Mouse (Mus musculus) lung, embryonic 16.5 days (tissue): ENCODE measurements around the gene Cacna1a. TPM values are rescaled to one million over a fixed set of nuclear protein-coding genes. Genes with fewer than 3 reads are reported as not detected.
A peak's percentile ranks its signal among the peaks of the same experiment; 100 is the strongest.

Source experiments
- ATAC-seq: fragments of 200-750 bp; cut with Nextera tagmentation; 2 replicates; pipeline ENCODE4 v1.8.0; 2017; ENCODE audit warnings: low read depth, mild to moderate bottlenecking, moderate library complexity
- H3K27ac ChIP-seq: fragments of 300-500 bp; sonication (generic); 2 replicates; pipeline ENCODE4 v1.5.1; 2014; ENCODE audit warnings: mild to moderate bottlenecking, control low read depth, low read length
- H3K27me3 ChIP-seq: fragments of 300-500 bp; sonication (generic); 2 replicates; pipeline ENCODE4 v1.6.1; 2014; ENCODE audit warnings: low read depth, low read length, mixed read lengths; ENCODE audit not compliant: control insufficient read depth, insufficient read depth
- H3K36me3 ChIP-seq: fragments of 300-500 bp; sonication (generic); 2 replicates; pipeline ENCODE4 v1.6.1; 2014; ENCODE audit warnings: low read length; ENCODE audit not compliant: control insufficient read depth, insufficient read depth
- H3K4me1 ChIP-seq: fragments of 300-500 bp; sonication (generic); replicated peaks from 2 replicates; pipeline ENCODE4 v1.6.1; 2014; ENCODE audit warnings: low read length, mixed read lengths; ENCODE audit not compliant: control insufficient read depth, insufficient read depth
- H3K4me2 ChIP-seq: fragments of 300-500 bp; sonication (generic); 2 replicates; pipeline ENCODE4 v1.6.1; 2014; ENCODE audit warnings: low read depth, low read length, control low read depth
- H3K4me3 ChIP-seq: fragments of 300-500 bp; sonication (generic); 2 replicates; pipeline ENCODE4 v1.5.1; 2014; ENCODE audit warnings: mild to moderate bottlenecking, low read length, control low read depth
- H3K9ac ChIP-seq: fragments of 300-500 bp; sonication (generic); 2 replicates; pipeline ENCODE4 v1.6.1; 2014; ENCODE audit warnings: low read length, control low read depth
- H3K9me3 ChIP-seq: fragments of 300-500 bp; sonication (generic); 2 replicates; pipeline ENCODE4 v1.6.1; 2016; ENCODE audit warnings: low read length; ENCODE audit not compliant: control insufficient read depth
- WGBS: fragments of 180-500 bp; shearing (Covaris S2); extraction: QIAGEN DNeasy Blood & Tissue Kit; methylation state at CpG from one replicate; pipeline ENCODE4 v1.1.7; 2014; 5-methylcytosine and 5-hydroxymethylcytosine counted together
- polyA plus RNA-seq: library from polyadenylated mRNA; unstranded; fragments of >200 nt; fragmentation: Nextera tagmentation; extraction: Ambion mirVana; gene quantifications from 2 replicates; pipeline ENCODE4 v1.2.1, GENCODE M21; 2015

Gene Cacna1a
- polyA plus RNA-seq, 1 experiment from 2014 or later = 1.9 TPM

DNA sequence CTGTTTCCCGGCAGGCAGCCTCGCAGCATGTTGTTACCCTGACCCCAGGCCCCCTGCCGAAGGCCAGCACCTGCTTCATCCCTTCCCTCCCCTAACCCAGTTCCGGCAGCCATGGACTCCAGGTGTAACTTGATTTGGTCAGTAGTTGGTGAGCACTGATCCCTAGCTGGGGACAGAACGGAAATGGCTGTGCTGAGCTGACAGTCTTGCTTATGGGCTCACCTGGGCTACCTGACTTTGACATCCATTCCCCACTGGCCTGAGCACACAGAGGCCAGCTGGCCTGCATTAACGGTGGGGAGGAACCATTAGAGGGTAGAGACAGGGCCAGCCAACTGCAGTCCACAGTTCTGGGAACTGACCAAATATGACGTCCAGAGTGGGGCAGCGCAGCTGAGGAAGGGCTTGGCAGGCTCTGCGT, 58.3 kb downstream of the Cacna1a start:
- H3K4me3 ChIP-seq = no peak overlapping the region
- no peak for ATAC-seq
- no peaks in the 10 kb centered on the region for H3K36me3 ChIP-seq
- no peaks in the 10 kb centered on the region for H3K4me1 ChIP-seq
- WGBS = 73% methylated on average over 9 of the region's 9 CpGs
- no peak overlapping the region for H3K9ac ChIP-seq
- no peak overlapping the region for H3K4me2 ChIP-seq
- no peak overlapping the region for H3K27ac ChIP-seq
- no peaks in the 10 kb centered on the region for H3K9me3 ChIP-seq
- no peaks in the 10 kb centered on the region for H3K27me3 ChIP-seq

DNA sequence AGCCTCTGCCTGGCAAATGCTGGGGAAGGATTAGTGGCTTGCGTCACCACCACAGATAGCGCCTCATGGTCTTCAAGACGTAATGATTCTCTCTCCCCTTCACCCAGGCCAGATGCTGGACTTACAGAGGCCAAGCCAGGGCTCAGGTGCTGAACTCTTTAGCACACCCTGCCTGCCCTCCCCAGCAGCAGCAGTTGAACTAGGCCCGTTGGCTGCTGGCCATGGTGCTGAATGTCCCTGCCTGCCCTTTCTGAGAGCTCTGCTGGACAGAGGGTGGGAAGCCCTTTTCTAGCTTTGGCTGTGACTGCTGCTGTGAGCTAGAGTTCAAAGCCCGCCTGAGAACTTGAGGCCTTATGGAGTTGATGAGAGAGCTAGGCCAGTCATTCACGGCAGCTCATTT, 66.3 kb downstream of the Cacna1a start:
- Histone ChIP-seq H3K27ac (no peak overlapping the region), H3K9ac (no peak overlapping the region), H3K36me3 (no peaks in the 10 kb centered on the region), H3K4me3 (no peak overlapping the region), H3K9me3 (no peaks in the 10 kb centered on the region), H3K4me1 (no peaks in the 10 kb centered on the region), H3K27me3 (no peaks in the 10 kb centered on the region), H3K4me2 (no peak overlapping the region)
- WGBS = 21% methylated on average over 6 of the region's 6 CpGs
- 0 out of 2 replicates have a peak, but pooled peaks have one; percentile 31 for ATAC-seq

DNA sequence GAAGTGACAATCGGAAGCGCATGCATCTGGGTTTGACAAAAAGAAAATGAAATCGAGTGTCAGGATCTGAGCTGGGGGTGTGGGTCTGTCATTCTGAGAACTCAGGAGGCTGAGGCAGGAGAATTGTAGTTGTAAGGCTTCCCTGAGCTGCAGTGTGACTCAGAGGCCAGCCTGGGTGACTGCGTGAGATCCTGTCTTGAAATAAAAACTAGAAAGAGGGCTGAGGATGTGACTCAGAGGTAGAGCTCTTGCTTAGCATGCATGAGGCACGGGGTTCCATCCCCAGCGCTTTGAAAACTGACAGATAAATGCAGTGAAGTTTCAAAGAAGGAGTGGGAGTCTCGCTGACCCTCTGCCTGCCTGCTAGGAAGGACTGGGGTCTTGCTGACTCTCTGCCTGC, 70.6 kb downstream of the Cacna1a start:
- WGBS = 66% methylated on average over 7 of the region's 7 CpGs
- no peak overlapping the region for H3K9ac ChIP-seq
- H3K27ac ChIP-seq = no peak overlapping the region
- no peaks in the 10 kb centered on the region for H3K4me1 ChIP-seq
- no peaks in the 10 kb centered on the region for H3K36me3 ChIP-seq
- H3K9me3 ChIP-seq = 0 out of 2 replicates have a peak, but pooled peaks cover 2% of the 10 kb centered on the region
- ATAC-seq = no peak
- no peak overlapping the region for H3K4me3 ChIP-seq
- H3K27me3 ChIP-seq = no peaks in the 10 kb centered on the region
- H3K4me2 ChIP-seq = no peak overlapping the region

DNA sequence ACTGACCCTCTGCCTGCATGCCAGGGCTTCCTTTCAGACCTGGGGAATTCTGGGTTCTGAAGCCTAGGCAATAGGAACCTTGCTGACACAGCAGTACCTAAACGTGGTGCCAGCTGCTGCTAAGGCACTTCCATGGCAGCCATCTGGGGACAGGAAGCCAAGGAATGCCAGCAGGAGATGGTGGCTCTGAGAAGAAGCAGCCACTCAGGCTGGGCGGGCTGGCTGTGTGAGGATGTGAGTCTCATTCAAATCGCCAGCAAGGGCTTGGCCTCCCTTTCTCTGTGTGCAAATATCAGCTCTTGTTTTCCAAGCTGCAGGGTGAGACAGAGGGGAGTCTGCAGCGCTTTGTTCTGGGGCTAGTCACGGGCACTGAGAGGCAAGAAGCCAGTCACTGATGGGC, 71.0 kb downstream of the Cacna1a start:
- Histone ChIP-seq H3K27me3 (no peaks in the 10 kb centered on the region), H3K4me2 (no peak overlapping the region), H3K4me1 (no peaks in the 10 kb centered on the region), H3K9ac (no peak overlapping the region), H3K36me3 (no peaks in the 10 kb centered on the region), H3K4me3 (no peak overlapping the region), H3K9me3 (0 out of 2 replicates have a peak, but pooled peaks cover 2% of the 10 kb centered on the region), H3K27ac (no peak overlapping the region)
- WGBS = 27% methylated on average over 5 of the region's 5 CpGs
- no peak for ATAC-seq

DNA sequence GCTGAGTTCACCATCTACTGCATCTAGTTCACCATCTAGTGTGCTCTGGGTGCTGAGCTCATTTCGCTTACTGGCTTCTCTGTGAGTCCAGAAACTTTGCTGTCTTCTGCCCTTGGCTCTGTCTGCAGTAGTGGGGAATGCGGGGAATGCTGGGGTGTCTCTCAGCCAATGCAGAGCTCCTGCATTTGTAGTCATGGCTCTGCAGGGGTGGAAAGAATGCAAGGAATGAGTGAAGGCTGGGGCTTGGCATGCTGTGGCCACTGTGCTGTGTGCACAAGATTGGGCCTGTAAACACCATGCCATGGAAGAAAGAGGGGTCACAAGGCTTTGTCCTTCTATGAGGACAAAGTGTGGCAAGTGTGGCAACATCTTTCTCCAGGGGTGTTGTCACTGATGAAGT, 72.5 kb downstream of the Cacna1a start:
- no peaks in the 10 kb centered on the region for H3K27me3 ChIP-seq
- no peaks in the 10 kb centered on the region for H3K36me3 ChIP-seq
- H3K9me3 ChIP-seq = 0 out of 2 replicates have a peak, but pooled peaks cover 2% of the 10 kb centered on the region
- no peaks in the 10 kb centered on the region for H3K4me1 ChIP-seq
- no peak overlapping the region for H3K4me3 ChIP-seq
- 24% methylated on average over 2 of the region's 2 CpGs for WGBS
- no peak overlapping the region for H3K27ac ChIP-seq
- no peak overlapping the region for H3K9ac ChIP-seq
- no peak for ATAC-seq
- no peak overlapping the region for H3K4me2 ChIP-seq

DNA sequence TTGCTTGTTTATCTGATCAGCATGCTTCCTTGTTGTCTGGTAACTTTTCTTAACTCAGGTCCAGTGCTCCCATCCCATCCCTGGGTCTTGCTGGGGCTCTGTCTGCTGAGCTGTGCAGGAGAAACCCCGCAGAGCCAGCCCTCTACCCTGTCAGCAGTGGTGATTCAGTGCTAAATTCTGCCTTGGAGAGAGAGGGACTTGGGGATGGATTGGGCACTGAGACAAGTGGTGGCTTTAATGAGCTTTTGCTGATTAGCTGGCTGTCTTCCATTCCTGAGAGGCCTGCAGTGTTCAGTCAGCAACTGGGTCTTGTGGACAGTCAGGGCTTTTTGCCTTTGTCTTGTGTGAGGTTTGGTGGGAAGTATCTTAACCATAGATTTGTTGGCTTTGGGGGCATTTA, 78.7 kb downstream of the Cacna1a start:
- Histone ChIP-seq H3K36me3 (no peaks in the 10 kb centered on the region), H3K4me2 (no peak overlapping the region), H3K27ac (no peak overlapping the region), H3K4me3 (no peak overlapping the region), H3K27me3 (no peaks in the 10 kb centered on the region), H3K9ac (no peak overlapping the region), H3K9me3 (no peaks in the 10 kb centered on the region), H3K4me1 (no peaks in the 10 kb centered on the region)
- WGBS = 57% methylated on average over 1 of the region's 1 CpGs
- ATAC-seq = no peak

DNA sequence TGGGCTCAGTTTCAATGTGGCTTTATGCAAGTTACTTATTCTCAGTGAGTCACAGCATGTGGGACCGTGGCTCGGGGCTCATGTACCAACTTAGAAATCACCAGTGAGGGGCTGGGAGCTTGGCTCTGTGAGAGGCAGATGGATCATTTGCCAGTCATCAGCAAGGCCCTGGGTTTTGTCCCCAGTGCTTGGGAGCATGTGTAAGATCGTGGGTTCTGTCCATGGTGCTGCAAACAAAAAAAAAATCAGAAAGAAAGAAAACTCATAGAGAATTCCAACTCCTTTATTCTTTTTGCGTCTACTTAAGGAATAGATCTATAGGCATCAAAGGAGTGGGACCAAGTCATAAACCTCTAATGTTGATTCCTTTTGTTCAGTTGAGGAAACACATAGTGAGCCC, 80.8 kb downstream of the Cacna1a start:
- Histone ChIP-seq H3K9ac (no peak overlapping the region), H3K4me1 (no peaks in the 10 kb centered on the region), H3K9me3 (no peaks in the 10 kb centered on the region), H3K36me3 (no peaks in the 10 kb centered on the region), H3K27me3 (no peaks in the 10 kb centered on the region), H3K4me2 (no peak overlapping the region), H3K4me3 (no peak overlapping the region), H3K27ac (no peak overlapping the region)
- no peak for ATAC-seq
- 67% methylated on average over 4 of the region's 4 CpGs for WGBS

DNA sequence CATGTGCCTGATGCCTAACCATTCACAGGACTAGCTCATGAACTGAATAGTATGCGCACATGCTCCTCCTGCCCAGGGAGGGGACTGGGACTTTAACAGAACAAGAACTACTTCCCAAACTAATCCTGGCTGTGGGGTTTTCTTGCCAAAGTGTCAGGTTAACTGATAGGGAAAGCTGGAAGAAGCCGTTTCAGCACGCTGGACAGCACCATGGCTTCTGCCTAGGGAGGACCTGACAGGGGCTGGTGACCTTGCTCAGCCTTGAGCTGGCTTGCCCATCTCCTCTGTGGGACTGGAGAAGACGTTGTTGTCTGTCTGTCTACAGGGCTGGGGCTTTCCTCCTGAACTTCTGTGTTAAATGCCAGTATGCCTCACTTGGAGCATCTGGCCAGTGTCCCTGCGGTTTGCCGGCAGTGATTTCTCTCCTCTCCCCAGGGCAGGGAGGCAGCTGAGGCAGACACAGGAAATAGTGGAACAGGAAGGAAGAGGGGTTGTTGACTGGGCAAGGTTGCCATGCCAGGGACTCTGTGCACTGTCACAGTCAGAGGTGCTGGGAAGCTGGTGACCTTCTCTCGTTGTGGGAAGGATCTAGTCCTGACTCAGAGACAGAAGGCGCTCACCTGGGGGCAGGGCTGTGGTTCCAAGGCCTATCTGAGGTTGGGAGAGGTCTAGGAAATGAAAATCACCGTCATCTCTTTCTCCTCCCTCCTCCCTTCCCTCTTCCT, 83.2 kb downstream of the Cacna1a start:
- no peak for ATAC-seq

DNA sequence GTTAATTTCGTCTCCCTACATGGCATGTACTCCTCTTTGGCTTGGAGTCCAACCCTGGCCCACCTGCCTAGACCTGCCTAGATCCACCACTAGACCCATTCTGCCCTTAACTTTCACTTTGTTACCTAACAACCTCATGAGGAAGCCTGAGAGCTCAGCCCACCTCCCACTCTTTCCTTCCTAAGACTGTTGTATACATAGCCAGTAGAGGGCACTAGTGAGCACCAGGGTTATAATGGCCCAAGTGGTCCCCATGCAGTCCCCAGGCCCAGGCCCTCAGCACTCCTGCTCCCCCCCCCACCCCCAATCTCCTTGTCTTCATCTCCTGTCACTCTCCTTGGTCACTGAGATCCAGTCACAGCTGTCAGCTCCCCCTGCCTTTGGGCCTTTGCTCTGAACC, 86.2 kb downstream of the Cacna1a start:
- H3K9me3 ChIP-seq = no peaks in the 10 kb centered on the region
- no peaks in the 10 kb centered on the region for H3K4me1 ChIP-seq
- no peak overlapping the region for H3K27ac ChIP-seq
- H3K4me3 ChIP-seq = no peak overlapping the region
- no peaks in the 10 kb centered on the region for H3K27me3 ChIP-seq
- WGBS = 77% methylated on average over 1 of the region's 1 CpGs
- no peaks in the 10 kb centered on the region for H3K36me3 ChIP-seq
- no peak overlapping the region for H3K4me2 ChIP-seq
- no peak for ATAC-seq
- H3K9ac ChIP-seq = no peak overlapping the region

More for the DNA sequence above, 83.2 kb downstream of the Cacna1a start:
- Histone ChIP-seq H3K9me3 (no peaks in the 10 kb centered on the region), H3K4me3 (no peak overlapping the region), H3K27me3 (no peaks in the 10 kb centered on the region), H3K27ac (no peak overlapping the region), H3K9ac (no peak overlapping the region), H3K4me2 (no peak overlapping the region), H3K36me3 (no peaks in the 10 kb centered on the region), H3K4me1 (no peaks in the 10 kb centered on the region)
- 42% methylated on average over 9 of the region's 9 CpGs for WGBS
